Mouse (Mus musculus) heart, adult 2 months (tissue): ENCODE data around the gene Hs3st1. TPM values are rescaled to one million over a fixed set of nuclear protein-coding genes. Genes with fewer than 3 reads are reported as not detected.

Source experiments
- DNase-seq, 2 experiments: peaks; one replicate each; pipeline ENCODE4 v3.0.0; 2021
- H3K27ac ChIP-seq: fragments of 200-600 bp; 2 replicates; pipeline ENCODE4 v1.8.1; 2022
- H3K27me3 ChIP-seq: fragments of 200-500 bp; 2 replicates; pipeline ENCODE4 v1.6.1; 2012; ENCODE audit warnings: mild to moderate bottlenecking, low read length, inconsistent platforms, mixed read lengths; ENCODE audit not compliant: control insufficient read depth, insufficient read depth
- H3K36me3 ChIP-seq: fragments of 200-500 bp; 2 replicates; pipeline ENCODE4 v1.6.1; 2012; ENCODE audit warnings: low read length, inconsistent platforms; ENCODE audit not compliant: control insufficient read depth, insufficient read depth
- H3K4me1 ChIP-seq: fragments of 200-500 bp; 2 replicates; pipeline ENCODE4 v1.6.1; 2011; ENCODE audit warnings: low read length; ENCODE audit not compliant: control insufficient read depth, insufficient read depth
- H3K4me3 ChIP-seq: fragments of 200-600 bp; 2 replicates; pipeline ENCODE4 v1.8.1; 2022
- H3K79me2 ChIP-seq: fragments of 200-500 bp; replicated peaks from 2 replicates; pipeline ENCODE4 v1.6.1; 2012; ENCODE audit warnings: mild to moderate bottlenecking, inconsistent platforms, low read length, moderate library complexity, mixed read lengths; ENCODE audit not compliant: control insufficient read depth, insufficient read depth
- H3K9ac ChIP-seq: fragments of 200-500 bp; 2 replicates; pipeline ENCODE4 v1.6.1; 2012; ENCODE audit warnings: low read depth, mild to moderate bottlenecking, control low read depth, inconsistent platforms, low read length, mixed read lengths
- CTCF ChIP-seq: fragments of 200-600 bp; IDR thresholded peaks from 2 replicates; pipeline ENCODE4 v1.8.1; 2022; ENCODE audit warnings: antibody characterized with exemption, mild to moderate bottlenecking, moderate library complexity
- EP300 ChIP-seq: fragments of 200-500 bp; IDR thresholded peaks from 2 replicates; pipeline ENCODE4 v1.6.1; 2011; ENCODE audit warnings: low read depth, low read length, control low read depth; ENCODE audit not compliant: insufficient read depth
- POLR2A ChIP-seq: fragments of 200-500 bp; IDR thresholded peaks from 2 replicates; pipeline ENCODE4 v1.6.1; 2011; ENCODE audit warnings: mild to moderate bottlenecking, low read depth, low read length, control low read depth; ENCODE audit not compliant: insufficient read depth
- WGBS: fragments of 180-500 bp; shearing (Covaris S2); methylation state at CpG from one replicate; pipeline ENCODE4 v1.1.7; 2018; 5-methylcytosine and 5-hydroxymethylcytosine counted together
- intact Hi-C: fragments of 180-260 bp; cut with DNase I; formaldehyde crosslinking; loops from one replicate; pipeline ENCODE4 v1.15.1; 2025
- polyA plus RNA-seq: library from polyadenylated mRNA; depleted of rRNA; stranded (reverse); fragments of >200 nt; gene quantifications from 2 replicates; pipeline ENCODE4 v1.2.3, GENCODE M21; 2012
- total RNA-seq, 2 experiments: library from RNA; stranded (reverse); gene quantifications; 2 replicates each; pipeline ENCODE4 v1.2.3; 2021

Gene Hs3st1
- total and polyA plus RNA-seq, 3 experiments: 4.3 to 13.3 (median 7.5) TPM

- no peak overlapping the region; the same call in none of the 2 replicates for H3K27ac ChIP-seq
- TF ChIP-seq POLR2A: no peak
- no peak for TF ChIP-seq CTCF
- TF ChIP-seq EP300: no peak
- 56% methylated on average over 8 of the region's 8 CpGs for WGBS
These were observed 130.2 kb downstream of the Hs3st1 start for GRCm38 (mm10) chr5:39625037-39625473.

GRCm38 (mm10) chr5:39624218-39624590, 131.1 kb downstream of the Hs3st1 start:
- peak in 1 of 2 experiments; percentile 17 for DNase-seq
- TF ChIP-seq EP300 (no peak), POLR2A (no peak), CTCF (no peak)
- intact Hi-C loops: no loop called here
- Histone ChIP-seq H3K36me3 (peaks cover 2% of the 10 kb centered on the region), H3K27ac (peak overlapping the region; percentile 18), H3K79me2 (no peaks in the 10 kb centered on the region), H3K4me1 (peaks cover 13% of the 10 kb centered on the region), H3K9ac (no peak overlapping the region), H3K27me3 (no peaks in the 10 kb centered on the region), H3K4me3 (no peak overlapping the region)
- WGBS: 51% methylated on average over 4 of the region's 4 CpGs

More at GRCm38 (mm10) chr5:39625037-39625473, 130.2 kb downstream of the Hs3st1 start:
- peaks cover 2% of the 10 kb centered on the region for H3K36me3 ChIP-seq
- H3K79me2 ChIP-seq: no peaks in the 10 kb centered on the region
- DNase-seq: no peak
- H3K4me1 ChIP-seq: peaks cover 13% of the 10 kb centered on the region
- H3K27me3 ChIP-seq: no peaks in the 10 kb centered on the region
- intact Hi-C loops: no loop called here
- no peak overlapping the region for H3K4me3 ChIP-seq
- no peak overlapping the region for H3K9ac ChIP-seq

- Histone ChIP-seq H3K4me1 (peaks cover 13% of the 10 kb centered on the region), H3K36me3 (peaks cover 2% of the 10 kb centered on the region), H3K79me2 (no peaks in the 10 kb centered on the region), H3K4me3 (no peak overlapping the region), H3K27me3 (no peaks in the 10 kb centered on the region), H3K9ac (no peak overlapping the region), H3K27ac (peak overlapping the region; percentile 18)
- peak in 1 of 2 experiments; percentile 46 for DNase-seq
- intact Hi-C loops: no loop called here
- 74% methylated on average over 13 of the region's 13 CpGs for WGBS
- TF ChIP-seq POLR2A (no peak), CTCF (no peak), EP300 (no peak)
These were observed 131.7 kb downstream of the Hs3st1 start for GRCm38 (mm10) chr5:39623304-39624217.

- WGBS: 54% methylated on average over 3 of the region's 3 CpGs
- no peaks in the 10 kb centered on the region for H3K79me2 ChIP-seq
- no peak overlapping the region for H3K9ac ChIP-seq
- intact Hi-C loops: no loop called here
- peaks cover 2% of the 10 kb centered on the region for H3K36me3 ChIP-seq
- H3K27ac ChIP-seq: peak overlapping the region; percentile 56
- H3K4me3 ChIP-seq: no peak overlapping the region
- no peaks in the 10 kb centered on the region for H3K27me3 ChIP-seq
- DNase-seq: peak in 1 of 2 experiments; percentile 74
- H3K4me1 ChIP-seq: peaks cover 11% of the 10 kb centered on the region
- no peak for TF ChIP-seq CTCF
- no peak for TF ChIP-seq POLR2A
- TF ChIP-seq EP300: no peak
These were observed 134.9 kb downstream of the Hs3st1 start for GRCm38 (mm10) chr5:39620206-39620866.

DNA sequence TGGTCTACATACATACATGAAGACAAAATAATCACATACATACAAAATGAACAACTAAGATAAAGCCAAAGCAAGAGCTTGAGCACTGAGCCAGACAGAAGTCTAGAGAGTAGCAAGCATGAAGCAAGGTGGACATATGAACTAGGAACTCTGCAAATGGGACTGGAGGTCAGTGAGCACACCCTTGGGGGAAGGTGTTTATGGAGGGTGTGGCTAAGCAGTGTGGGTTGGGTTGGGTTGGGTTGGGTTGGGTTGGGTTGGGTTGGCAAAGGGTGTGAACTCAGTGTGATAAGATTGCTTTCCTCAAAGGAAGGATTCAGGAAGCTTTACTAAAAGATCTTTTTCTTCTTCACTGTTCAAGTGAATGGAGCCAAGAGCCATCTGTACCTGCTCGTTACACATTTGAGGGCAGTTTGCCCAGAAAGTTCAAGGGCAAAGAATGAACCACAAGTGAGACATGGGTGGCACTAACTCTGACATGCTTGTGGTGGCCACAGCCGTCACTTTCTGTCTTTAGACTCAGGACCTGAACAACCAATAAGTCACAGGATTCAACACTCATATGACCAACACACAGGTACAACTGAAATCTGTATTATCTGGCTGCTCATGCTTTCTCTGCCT, 137.8 kb downstream of the Hs3st1 start:
- Histone ChIP-seq H3K9ac (no peak overlapping the region), H3K79me2 (no peaks in the 10 kb centered on the region), H3K4me1 (peaks cover 3% of the 10 kb centered on the region), H3K36me3 (peaks cover 2% of the 10 kb centered on the region), H3K27me3 (no peaks in the 10 kb centered on the region), H3K27ac (no peak overlapping the region), H3K4me3 (no peak overlapping the region)
- WGBS: 46% methylated on average over 2 of the region's 2 CpGs
- TF ChIP-seq CTCF (no peak), POLR2A (no peak), EP300 (no peak)
- DNase-seq: no peak
- intact Hi-C loops: no loop called here
